Mouse (Mus musculus): ENCODE measurements around the gene Pum1. TPM values are rescaled to one million over a fixed set of nuclear protein-coding genes. Genes with fewer than 3 reads are reported as not detected.

Gene Pum1
- polyA plus RNA-seq, 1 experiment: 58.1 TPM

DNA sequence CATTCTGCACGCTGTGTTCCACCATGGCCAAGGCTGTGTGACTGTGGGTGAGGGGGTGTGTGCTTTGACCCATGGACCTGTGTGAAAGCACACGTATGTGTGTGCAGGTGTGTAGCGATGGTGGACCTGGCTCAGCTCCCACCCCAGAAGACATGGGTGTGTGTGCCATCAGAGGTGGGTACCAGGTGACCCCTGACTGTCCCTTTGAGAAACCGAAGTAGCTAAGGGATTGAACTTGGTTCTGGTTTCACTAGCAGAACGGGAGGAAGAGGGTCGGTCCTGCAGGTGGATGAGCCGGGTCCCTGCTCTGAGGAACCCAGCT is 130.0 kb downstream of the Pum1 start:
- H3K27ac ChIP-seq (ENCODE audit: insufficient read depth, low read length): no peak overlapping the region
- no peak for TF ChIP-seq CTCF (IDR thresholded peaks at IDR 0.05; ENCODE audit: extremely low read depth, insufficient read depth, low read length)

DNA sequence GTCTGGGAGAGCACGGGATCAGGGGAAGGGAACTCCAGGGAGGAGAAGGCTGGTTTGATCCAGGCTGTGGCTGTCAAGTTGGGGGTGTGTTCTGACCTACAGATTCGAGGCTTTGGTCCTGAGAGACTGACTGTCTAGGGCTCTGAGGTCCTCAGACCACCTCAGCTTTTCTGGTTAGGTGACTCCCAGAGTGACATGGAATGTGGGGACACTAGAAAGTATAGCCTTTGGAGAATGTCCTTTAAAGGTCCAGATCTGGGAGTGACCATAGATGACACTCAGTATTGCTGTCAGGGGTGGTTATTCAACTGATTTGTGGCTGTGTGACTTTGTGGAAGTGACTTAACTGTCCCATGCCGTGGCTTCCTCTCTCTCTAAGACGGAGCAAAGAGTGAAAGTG is 131.7 kb downstream of the Pum1 start:
- H3K4me1 ChIP-seq (ENCODE audit: control insufficient read depth, insufficient read depth, low read length): peaks cover 7% of the 10 kb centered on the region
- no peak overlapping the region for H3K27ac ChIP-seq (ENCODE audit: insufficient read depth, low read length)
- no peak for TF ChIP-seq CTCF (IDR thresholded peaks at IDR 0.05; ENCODE audit: extremely low read depth, insufficient read depth, low read length)
- no peak for TF ChIP-seq POLR2A (IDR thresholded peaks at IDR 0.05; ENCODE audit: extremely low read depth, insufficient read depth, low read length)
- H3K4me3 ChIP-seq (ENCODE audit: insufficient read depth, low read length): peak overlapping the region; percentile 27

More for the DNA sequence above, 130.0 kb downstream of the Pum1 start:
- peaks cover 4% of the 10 kb centered on the region; the same call in 1 of the 2 replicates for H3K4me1 ChIP-seq (ENCODE audit: control insufficient read depth, insufficient read depth, low read length)
- H3K4me3 ChIP-seq (ENCODE audit: insufficient read depth, low read length): peak overlapping the region; percentile 73

DNA sequence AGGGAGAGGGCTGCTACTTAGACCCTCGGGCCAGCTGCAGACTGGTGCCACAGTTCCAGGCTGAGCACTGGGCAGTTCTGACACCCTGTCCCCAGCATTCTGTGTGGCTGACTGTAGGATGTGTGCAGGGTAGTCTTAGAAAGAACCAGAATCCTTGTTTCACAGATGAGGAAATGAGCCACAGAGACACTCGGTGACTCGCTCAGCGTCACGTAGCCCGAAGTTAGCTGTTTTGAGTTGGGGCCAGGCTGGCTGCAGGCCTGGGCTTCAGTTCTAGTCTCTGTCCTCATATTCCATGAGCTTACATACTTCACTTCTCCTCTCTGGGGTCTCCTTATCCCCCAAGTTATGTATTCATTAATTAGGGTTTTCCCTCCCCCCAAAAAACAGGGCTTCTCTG is 132.8 kb downstream of the Pum1 start:
- peaks cover 7% of the 10 kb centered on the region for H3K4me1 ChIP-seq (ENCODE audit: control insufficient read depth, insufficient read depth, low read length)
- no peak overlapping the region for H3K4me3 ChIP-seq (ENCODE audit: insufficient read depth, low read length)
- no peak for TF ChIP-seq CTCF (IDR thresholded peaks at IDR 0.05; ENCODE audit: extremely low read depth, insufficient read depth, low read length)
- no peak for TF ChIP-seq POLR2A (IDR thresholded peaks at IDR 0.05; ENCODE audit: extremely low read depth, insufficient read depth, low read length)
- no peak overlapping the region for H3K27ac ChIP-seq (ENCODE audit: insufficient read depth, low read length)

DNA sequence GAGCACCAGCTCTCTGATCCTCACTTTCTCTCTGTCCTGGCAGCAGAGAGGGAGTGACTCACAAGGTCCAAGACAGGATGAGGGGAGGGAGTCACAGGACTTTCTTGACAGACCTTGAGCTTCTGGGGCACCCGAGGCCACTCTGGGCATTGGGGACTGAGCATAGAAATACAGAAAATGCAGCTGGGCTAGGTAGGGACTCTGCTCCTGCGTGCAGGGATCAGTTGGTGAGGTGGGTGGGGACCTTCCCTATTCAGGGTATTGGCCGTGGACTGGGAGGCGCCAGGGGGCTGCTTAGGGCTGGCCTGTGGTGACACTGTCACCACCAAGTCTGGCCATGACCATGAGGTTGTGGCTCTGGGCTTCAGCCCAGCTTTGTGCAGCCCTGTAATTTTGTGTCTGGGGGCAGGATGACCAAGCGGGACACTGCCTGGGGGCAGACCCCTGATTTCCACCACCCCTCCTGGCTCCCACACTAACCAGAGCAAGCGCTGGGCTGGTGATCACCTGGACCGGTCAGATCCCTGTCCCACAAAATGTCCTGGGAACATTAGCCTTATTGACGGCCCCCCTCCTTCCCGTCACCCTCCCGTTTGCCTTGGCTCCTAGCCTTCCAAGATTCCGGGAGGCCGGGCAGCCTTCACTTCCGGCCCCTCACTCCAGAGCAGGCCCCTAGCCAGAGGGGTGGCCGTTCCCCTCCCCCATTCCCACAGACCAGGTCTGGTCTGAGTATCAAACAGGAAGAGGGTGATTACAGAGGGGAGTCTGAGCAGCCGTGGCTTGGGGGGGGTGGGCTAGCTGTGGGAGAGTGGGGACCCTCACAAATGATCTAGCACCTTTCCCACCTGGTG is 134.3 kb downstream of the Pum1 start:
- H3K27ac ChIP-seq (ENCODE audit: insufficient read depth, low read length): peak overlapping the region; percentile 41; the same call in 1 of the 2 replicates
- no peak overlapping the region for H3K4me3 ChIP-seq (ENCODE audit: insufficient read depth, low read length)
- H3K4me1 ChIP-seq (ENCODE audit: control insufficient read depth, insufficient read depth, low read length): peaks cover 7% of the 10 kb centered on the region
- no peak for TF ChIP-seq POLR2A (IDR thresholded peaks at IDR 0.05; ENCODE audit: extremely low read depth, insufficient read depth, low read length)
- TF ChIP-seq CTCF (IDR thresholded peaks at IDR 0.05; ENCODE audit: extremely low read depth, insufficient read depth, low read length): no peak

DNA sequence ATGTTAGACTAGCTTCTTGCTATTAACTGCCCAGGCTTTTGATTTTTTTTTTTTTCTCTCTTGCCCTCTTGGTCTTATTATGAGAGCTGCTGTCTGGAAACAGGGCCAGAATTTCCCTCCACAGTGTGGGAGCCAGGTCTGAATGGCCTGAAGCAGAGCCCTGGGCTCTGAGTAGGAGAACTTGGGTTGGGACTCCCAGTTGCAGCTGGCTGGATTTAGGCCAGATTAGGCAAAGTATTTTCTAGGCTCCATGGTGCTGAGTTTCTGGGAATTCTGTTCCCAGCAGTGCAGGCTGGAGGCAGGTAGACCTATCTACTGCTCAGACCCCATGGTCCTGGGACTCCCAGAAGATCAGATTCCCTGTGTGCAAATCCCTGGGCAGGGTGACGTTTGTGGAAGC is 135.3 kb downstream of the Pum1 start:
- Histone ChIP-seq H3K4me3 (ENCODE audit: insufficient read depth, low read length) (no peak overlapping the region), H3K27ac (ENCODE audit: insufficient read depth, low read length) (no peak overlapping the region), H3K4me1 (ENCODE audit: control insufficient read depth, insufficient read depth, low read length) (peaks cover 7% of the 10 kb centered on the region)
- no peak for TF ChIP-seq CTCF (IDR thresholded peaks at IDR 0.05; ENCODE audit: extremely low read depth, insufficient read depth, low read length)

DNA sequence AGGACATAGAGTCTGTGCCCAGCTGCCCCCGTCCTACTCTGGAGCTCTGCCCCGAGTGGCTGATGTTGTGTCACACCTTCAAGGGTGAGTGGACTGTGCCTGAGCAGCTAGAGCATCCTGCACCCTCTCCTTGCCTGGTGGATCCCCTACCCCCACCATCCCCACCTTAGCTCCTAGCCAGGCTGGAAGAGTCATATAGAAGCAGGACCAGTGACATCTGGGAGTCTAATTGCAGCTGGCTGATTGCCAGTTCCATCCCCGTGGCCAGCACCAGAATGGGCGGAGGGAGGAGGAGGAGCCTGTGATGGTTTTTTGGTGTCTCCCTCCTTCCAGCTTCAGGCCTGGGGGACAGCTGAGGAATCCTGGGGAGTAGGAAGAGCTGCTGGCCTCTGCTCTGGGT is 136.0 kb downstream of the Pum1 start:
- no peak overlapping the region for H3K4me3 ChIP-seq (ENCODE audit: insufficient read depth, low read length)
- peaks cover 7% of the 10 kb centered on the region for H3K4me1 ChIP-seq (ENCODE audit: control insufficient read depth, insufficient read depth, low read length)
- TF ChIP-seq CTCF (IDR thresholded peaks at IDR 0.05; ENCODE audit: extremely low read depth, insufficient read depth, low read length) (no peak), POLR2A (IDR thresholded peaks at IDR 0.05; ENCODE audit: extremely low read depth, insufficient read depth, low read length) (no peak)
- no peak overlapping the region for H3K27ac ChIP-seq (ENCODE audit: insufficient read depth, low read length)

DNA sequence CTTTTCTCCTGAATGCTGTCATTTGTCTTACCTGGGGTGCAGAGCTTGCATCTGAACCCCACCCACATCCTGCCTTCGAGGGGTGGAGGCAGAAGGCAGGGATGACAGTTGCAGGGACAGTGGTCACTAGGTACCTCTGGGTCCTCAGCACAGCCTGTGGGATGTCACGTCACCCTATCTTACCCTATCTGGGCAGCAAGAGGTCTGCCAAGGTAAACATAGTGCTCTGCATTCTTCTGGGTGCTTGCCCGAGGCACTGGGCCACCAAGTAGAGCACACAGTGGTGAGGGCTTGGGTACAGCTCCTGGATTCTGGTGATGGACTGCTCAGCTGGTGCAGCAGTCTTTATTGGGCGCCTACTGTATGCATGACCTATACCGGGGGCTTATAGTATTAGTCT is 136.5 kb downstream of the Pum1 start:
- TF ChIP-seq CTCF (IDR thresholded peaks at IDR 0.05; ENCODE audit: extremely low read depth, insufficient read depth, low read length): no peak
- TF ChIP-seq POLR2A (IDR thresholded peaks at IDR 0.05; ENCODE audit: extremely low read depth, insufficient read depth, low read length): no peak
- H3K27ac ChIP-seq (ENCODE audit: insufficient read depth, low read length): no peak overlapping the region
- H3K4me1 ChIP-seq (ENCODE audit: control insufficient read depth, insufficient read depth, low read length): peaks cover 10% of the 10 kb centered on the region

DNA sequence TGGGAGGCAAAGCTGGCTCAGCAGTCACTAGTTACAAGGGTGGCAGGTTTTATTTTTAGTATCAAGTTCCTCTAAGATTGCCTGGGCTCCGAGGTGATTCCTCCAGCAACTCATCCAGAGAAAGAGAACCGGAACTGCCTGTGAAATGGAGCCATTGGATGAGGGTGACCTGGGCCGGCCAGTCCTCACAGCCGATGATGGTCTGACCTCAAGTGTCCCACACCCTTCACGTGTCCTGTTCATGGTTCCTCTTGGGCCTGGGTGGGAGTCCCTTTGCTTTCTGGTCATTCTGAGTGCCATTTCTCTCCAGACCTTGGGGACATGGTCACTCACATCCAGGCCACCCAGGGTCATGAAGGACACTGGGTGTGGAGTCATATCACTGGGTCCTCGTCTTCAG is 137.0 kb downstream of the Pum1 start:
- TF ChIP-seq CTCF (IDR thresholded peaks at IDR 0.05; ENCODE audit: extremely low read depth, insufficient read depth, low read length) (no peak), POLR2A (IDR thresholded peaks at IDR 0.05; ENCODE audit: extremely low read depth, insufficient read depth, low read length) (no peak)
- H3K4me1 ChIP-seq (ENCODE audit: control insufficient read depth, insufficient read depth, low read length): peaks cover 12% of the 10 kb centered on the region
- H3K4me3 ChIP-seq (ENCODE audit: insufficient read depth, low read length): no peak overlapping the region
- no peak overlapping the region for H3K27ac ChIP-seq (ENCODE audit: insufficient read depth, low read length)

More for the DNA sequence above, 136.5 kb downstream of the Pum1 start:
- H3K4me3 ChIP-seq (ENCODE audit: insufficient read depth, low read length): no peak overlapping the region

DNA sequence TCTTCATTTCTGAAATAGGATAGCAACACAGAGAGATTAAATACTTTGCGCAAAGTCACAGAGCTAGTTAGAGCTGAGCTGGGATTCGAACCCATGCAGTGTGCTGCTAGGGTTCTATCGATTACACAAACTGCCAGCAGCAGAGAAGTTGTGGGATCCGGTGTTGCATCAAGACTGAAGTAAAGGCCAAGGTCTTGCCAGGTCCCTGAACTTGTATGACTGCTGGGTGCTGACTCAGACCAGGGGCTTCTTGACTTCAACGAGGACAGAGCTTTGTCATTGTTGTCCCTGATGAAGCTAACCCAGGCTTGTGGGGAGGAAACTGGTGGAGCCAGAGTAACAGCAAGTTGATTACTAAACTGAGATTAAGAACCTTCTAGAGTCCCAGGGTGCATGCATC is 138.1 kb downstream of the Pum1 start:
- Histone ChIP-seq H3K27ac (ENCODE audit: insufficient read depth, low read length) (no peak overlapping the region), H3K4me1 (ENCODE audit: control insufficient read depth, insufficient read depth, low read length) (peaks cover 13% of the 10 kb centered on the region), H3K4me3 (ENCODE audit: insufficient read depth, low read length) (no peak overlapping the region)
- no peak for TF ChIP-seq POLR2A (IDR thresholded peaks at IDR 0.05; ENCODE audit: extremely low read depth, insufficient read depth, low read length)
- no peak for TF ChIP-seq CTCF (IDR thresholded peaks at IDR 0.05; ENCODE audit: extremely low read depth, insufficient read depth, low read length)

DNA sequence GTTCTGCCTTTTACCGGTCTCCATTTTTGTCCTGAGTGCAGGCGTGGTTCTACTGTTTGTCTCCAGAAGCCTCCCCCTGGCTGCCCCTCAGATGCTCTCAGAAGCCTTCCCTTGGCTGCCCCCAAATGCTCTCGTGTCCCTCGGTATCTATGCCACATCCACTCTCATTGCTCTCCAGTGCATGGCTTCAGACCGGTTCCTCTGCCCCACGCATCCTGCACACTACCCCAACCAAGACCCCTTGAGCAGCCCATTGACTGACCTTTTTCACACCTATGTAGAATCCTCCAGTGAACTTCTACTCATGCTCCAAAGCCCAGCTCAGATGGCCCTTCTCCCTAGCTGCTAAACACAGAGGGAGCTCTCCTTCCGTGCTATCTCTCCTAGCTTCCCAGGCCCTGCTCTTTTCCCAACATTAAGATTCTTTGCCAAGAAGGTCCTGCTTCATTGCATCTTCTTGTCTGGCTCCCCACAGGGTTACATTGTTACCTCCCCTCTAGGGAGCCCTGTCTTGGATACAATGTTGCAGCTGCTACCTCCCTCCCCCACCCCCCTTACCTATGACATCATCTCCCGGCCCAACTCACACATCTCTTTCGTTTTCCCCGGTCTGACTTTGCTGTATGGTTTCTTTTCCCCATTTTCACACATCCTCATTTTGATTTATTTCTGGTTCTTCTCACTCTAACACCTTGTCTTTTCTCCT is 138.7 kb downstream of the Pum1 start:
- Histone ChIP-seq H3K4me3 (ENCODE audit: insufficient read depth, low read length) (no peak overlapping the region), H3K4me1 (ENCODE audit: control insufficient read depth, insufficient read depth, low read length) (peaks cover 13% of the 10 kb centered on the region), H3K27ac (ENCODE audit: insufficient read depth, low read length) (no peak overlapping the region)
- TF ChIP-seq POLR2A (IDR thresholded peaks at IDR 0.05; ENCODE audit: extremely low read depth, insufficient read depth, low read length): no peak
- no peak for TF ChIP-seq CTCF (IDR thresholded peaks at IDR 0.05; ENCODE audit: extremely low read depth, insufficient read depth, low read length)
